Mouse (Mus musculus): ENCODE results near the gene Ifitm5.

Ifitm5 gene

DNA sequence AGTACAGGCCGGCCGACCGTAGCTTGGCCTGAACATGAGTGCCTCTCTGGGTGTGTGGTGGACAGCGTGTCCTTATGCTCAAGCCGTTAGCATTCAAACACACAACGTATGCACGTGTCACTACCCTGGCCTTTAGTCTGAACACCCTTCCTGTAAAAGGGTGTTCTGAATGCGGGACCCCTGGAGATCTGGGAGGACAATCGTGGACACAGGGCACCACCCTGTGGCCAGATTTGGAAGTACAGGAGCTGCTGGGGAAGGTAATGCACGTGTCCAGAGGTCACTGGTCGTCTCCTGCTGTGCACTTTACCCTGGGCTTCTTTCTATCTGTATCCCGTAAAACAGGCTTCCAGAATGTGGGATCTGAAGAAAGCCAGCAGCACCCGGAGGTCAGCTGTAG, 46.9 kb downstream of the Ifitm5 start:
- no peak for DNase-seq (ENCODE audit: extremely low spot score, low read depth, low spot score)

- DNase-seq (ENCODE audit: extremely low spot score, low read depth, low spot score), result no peak
Measured at GRCm38 (mm10) chr7:140902036-140902875, 47.8 kb downstream of the Ifitm5 start.

GRCm38 (mm10) chr7:140900220-140900619, 49.9 kb downstream of the Ifitm5 start, which contains the start of gene Cox8b:
Gene Cox8b (minus strand): TSS chr7:140900446.
- no peak for DNase-seq (ENCODE audit: extremely low spot score, low read depth, low spot score)

GRCm38 (mm10) chr7:140899121-140899520, 51.0 kb downstream of the Ifitm5 start:
- DNase-seq (ENCODE audit: extremely low spot score, low read depth, low spot score), result no peak

Data from hindlimb bud, embryonic 11.5 days (tissue).